Mouse (Mus musculus) kidney, embryonic 16.5 days (tissue): ENCODE data around the gene Vps45. TPM values are rescaled to one million over a fixed set of nuclear protein-coding genes. Genes with fewer than 3 reads are reported as not detected.

Experiments used
- ATAC-seq: fragments of 200-750 bp; cut with Nextera tagmentation; 2 replicates; pipeline ENCODE4 v1.8.0; 2017; ENCODE audit warnings: moderate TSS enrichment; ENCODE audit not compliant: low FRiP score, low TSS enrichment
- H3K27ac ChIP-seq: fragments of 300-500 bp; sonication (generic); 2 replicates; pipeline ENCODE4 v1.5.1; 2014; ENCODE audit warnings: low read length
- H3K27me3 ChIP-seq: fragments of 300-500 bp; sonication (generic); 2 replicates; pipeline ENCODE4 v1.6.1; 2014; ENCODE audit warnings: low read length, control low read depth, mixed read lengths; ENCODE audit not compliant: insufficient read depth
- H3K36me3 ChIP-seq: fragments of 300-500 bp; sonication (generic); 2 replicates; pipeline ENCODE4 v1.6.1; 2014; ENCODE audit warnings: low read length, control low read depth, mixed read lengths; ENCODE audit not compliant: insufficient read depth
- H3K4me1 ChIP-seq: fragments of 300-500 bp; sonication (generic); 2 replicates; pipeline ENCODE4 v1.6.1; 2014; ENCODE audit warnings: low read length, control low read depth, mixed read lengths; ENCODE audit not compliant: insufficient read depth
- H3K4me2 ChIP-seq: fragments of 300-500 bp; sonication (generic); replicated peaks from 2 replicates; pipeline ENCODE4 v1.6.1; 2014; ENCODE audit warnings: low read depth, low read length
- H3K4me3 ChIP-seq: fragments of 300-500 bp; sonication (generic); 2 replicates; pipeline ENCODE4 v1.5.1; 2014; ENCODE audit warnings: mild to moderate bottlenecking, low read length
- H3K9ac ChIP-seq: fragments of 300-500 bp; sonication (generic); replicated peaks from 2 replicates; pipeline ENCODE4 v1.6.1; 2014; ENCODE audit warnings: low read length
- H3K9me3 ChIP-seq: fragments of 300-500 bp; sonication (generic); 2 replicates; pipeline ENCODE4 v1.6.1; 2016; ENCODE audit warnings: low read length, control low read depth
- WGBS: fragments of 180-500 bp; shearing (Covaris S2); extraction: QIAGEN DNeasy Blood & Tissue Kit; methylation state at CpG from one replicate; pipeline ENCODE4 v1.1.7; 2014; 5-methylcytosine and 5-hydroxymethylcytosine counted together
- polyA plus RNA-seq: library from polyadenylated mRNA; unstranded; fragments of >200 nt; fragmentation: Nextera tagmentation; extraction: Ambion mirVana; gene quantifications from 2 replicates; pipeline ENCODE4 v1.2.1, GENCODE M21; 2015

Vps45 gene
- polyA plus RNA-seq, 1 experiment from 2014 or later, result 37.0 TPM

- peaks cover 16% of the 10 kb centered on the region for H3K36me3 ChIP-seq
- H3K4me2 ChIP-seq, result peak overlapping the region; percentile 63
- H3K27me3 ChIP-seq, result no peaks in the 10 kb centered on the region
- H3K4me3 ChIP-seq, result peak overlapping the region; percentile 73
- H3K27ac ChIP-seq, result peak overlapping the region; percentile 94
- H3K9me3 ChIP-seq, result no peaks in the 10 kb centered on the region
- ATAC-seq, result peak; percentile 65
- H3K9ac ChIP-seq, result peak overlapping the region; percentile 89
- WGBS, result 1% methylated on average over 50 of the region's 51 CpGs
- H3K4me1 ChIP-seq, result peaks cover 42% of the 10 kb centered on the region
Observed at GRCm38 (mm10) chr3:95994975-95995801, 63.1 kb downstream of the Vps45 start.

GRCm38 (mm10) chr3:95994381-95994846, 63.9 kb downstream of the Vps45 start:
- no peaks in the 10 kb centered on the region for H3K9me3 ChIP-seq
- peak overlapping the region; percentile 63 for H3K4me2 ChIP-seq
- peak overlapping the region; percentile 73 for H3K4me3 ChIP-seq
- ATAC-seq, result no peak
- peak overlapping the region; percentile 94 for H3K27ac ChIP-seq
- no peaks in the 10 kb centered on the region for H3K27me3 ChIP-seq
- WGBS, result 4% methylated on average over 6 of the region's 6 CpGs
- H3K4me1 ChIP-seq, result peaks cover 44% of the 10 kb centered on the region
- peak overlapping the region; percentile 89 for H3K9ac ChIP-seq
- peaks cover 23% of the 10 kb centered on the region for H3K36me3 ChIP-seq

- ATAC-seq, result no peak
- H3K9me3 ChIP-seq, result no peaks in the 10 kb centered on the region
- H3K4me2 ChIP-seq, result peak overlapping the region; percentile 63
- peaks cover 28% of the 10 kb centered on the region for H3K36me3 ChIP-seq
- H3K4me3 ChIP-seq, result peak overlapping the region; percentile 73
- H3K27me3 ChIP-seq, result no peaks in the 10 kb centered on the region
- peak overlapping the region; percentile 94 for H3K27ac ChIP-seq
- peak overlapping the region; percentile 89 for H3K9ac ChIP-seq
- H3K4me1 ChIP-seq, result peaks cover 49% of the 10 kb centered on the region
- 18% methylated on average over 4 of the region's 4 CpGs for WGBS
Observed at GRCm38 (mm10) chr3:95993881-95994280, 64.4 kb downstream of the Vps45 start.

GRCm38 (mm10) chr3:95992990-95993603, 65.2 kb downstream of the Vps45 start:
- Histone ChIP-seq H3K9ac (peak overlapping the region; percentile 14; the same call in 1 of the 2 replicates), H3K36me3 (peaks cover 35% of the 10 kb centered on the region), H3K4me1 (peaks cover 51% of the 10 kb centered on the region), H3K4me3 (peak overlapping the region; percentile 73), H3K4me2 (peak overlapping the region; percentile 63), H3K27me3 (no peaks in the 10 kb centered on the region), H3K9me3 (no peaks in the 10 kb centered on the region), H3K27ac (peak overlapping the region; percentile 94)
- no peak for ATAC-seq
- 27% methylated on average over 5 of the region's 5 CpGs for WGBS

- no peak overlapping the region for H3K4me3 ChIP-seq
- H3K4me2 ChIP-seq, result no peak overlapping the region
- no peak overlapping the region for H3K27ac ChIP-seq
- H3K9me3 ChIP-seq, result no peaks in the 10 kb centered on the region
- H3K36me3 ChIP-seq, result peaks cover 37% of the 10 kb centered on the region
- no peak for ATAC-seq
- WGBS, result 87% methylated on average over 12 of the region's 12 CpGs
- no peak overlapping the region for H3K9ac ChIP-seq
- peaks cover 54% of the 10 kb centered on the region for H3K4me1 ChIP-seq
- no peaks in the 10 kb centered on the region for H3K27me3 ChIP-seq
Observed at GRCm38 (mm10) chr3:95990413-95990941, 67.8 kb downstream of the Vps45 start.

- no peak for ATAC-seq
- no peak overlapping the region for H3K9ac ChIP-seq
- H3K27me3 ChIP-seq, result no peaks in the 10 kb centered on the region
- 35% methylated on average over 10 of the region's 10 CpGs for WGBS
- H3K4me1 ChIP-seq, result peaks cover 60% of the 10 kb centered on the region
- H3K9me3 ChIP-seq, result no peaks in the 10 kb centered on the region
- H3K36me3 ChIP-seq, result peaks cover 37% of the 10 kb centered on the region
- no peak overlapping the region for H3K4me3 ChIP-seq
- H3K4me2 ChIP-seq, result no peak overlapping the region
- H3K27ac ChIP-seq, result peak overlapping the region; percentile 37
Observed at GRCm38 (mm10) chr3:95988969-95989368, 69.3 kb downstream of the Vps45 start.

GRCm38 (mm10) chr3:95988138-95988537, 70.1 kb downstream of the Vps45 start:
- no peak overlapping the region for H3K4me3 ChIP-seq
- peaks cover 52% of the 10 kb centered on the region for H3K4me1 ChIP-seq
- no peak overlapping the region for H3K4me2 ChIP-seq
- H3K36me3 ChIP-seq, result peaks cover 37% of the 10 kb centered on the region
- no peak overlapping the region for H3K27ac ChIP-seq
- no peaks in the 10 kb centered on the region for H3K27me3 ChIP-seq
- H3K9me3 ChIP-seq, result no peaks in the 10 kb centered on the region
- no peak overlapping the region for H3K9ac ChIP-seq
- no peak for ATAC-seq
- WGBS, result 93% methylated on average over 1 of the region's 1 CpGs

- H3K27ac ChIP-seq, result no peak overlapping the region
Observed at GRCm38 (mm10) chr3:95987386-95988110, 70.7 kb downstream of the Vps45 start.

GRCm38 (mm10) chr3:95986984-95987383, 71.3 kb downstream of the Vps45 start:
- H3K9me3 ChIP-seq, result no peaks in the 10 kb centered on the region
- peak overlapping the region; percentile 98; the same call in 1 of the 2 replicates for H3K27ac ChIP-seq
- H3K4me1 ChIP-seq, result peaks cover 41% of the 10 kb centered on the region
- H3K27me3 ChIP-seq, result no peaks in the 10 kb centered on the region
- no peak overlapping the region for H3K4me2 ChIP-seq
- ATAC-seq, result no peak
- no peak overlapping the region for H3K4me3 ChIP-seq
- 67% methylated on average over 4 of the region's 4 CpGs for WGBS
- H3K36me3 ChIP-seq, result peaks cover 30% of the 10 kb centered on the region
- H3K9ac ChIP-seq, result 0 out of 2 replicates have a peak overlapping the region, but pooled peaks have one; percentile 66

More at GRCm38 (mm10) chr3:95987386-95988110, 70.7 kb downstream of the Vps45 start:
- H3K9me3 ChIP-seq, result no peaks in the 10 kb centered on the region
- no peak for ATAC-seq
- no peak overlapping the region for H3K4me3 ChIP-seq
- no peaks in the 10 kb centered on the region for H3K27me3 ChIP-seq
- peaks cover 36% of the 10 kb centered on the region for H3K36me3 ChIP-seq
- H3K9ac ChIP-seq, result no peak overlapping the region
- no peak overlapping the region for H3K4me2 ChIP-seq
- WGBS, result 82% methylated on average over 6 of the region's 6 CpGs
- H3K4me1 ChIP-seq, result peaks cover 46% of the 10 kb centered on the region
